Mouse (Mus musculus): ENCODE results near the gene Abtb2. TPM values are rescaled to one million over a fixed set of nuclear protein-coding genes. Genes with fewer than 3 reads are reported as not detected.

Abtb2 gene
- 10 to 100 TPM; 46.7 to 60.9 TPM for polyA plus RNA-seq (2017; shearing (Covaris generic))

GRCm38 (mm10) chr2:103565732-103566422 lies at the start of gene Abtb2:
Gene Abtb2 (plus strand): TSS chr2:103566310.

GRCm38 (mm10) chr2:103760906-103761716 lies 195.0 kb downstream of the Abtb2 start, which contains the start of gene Nat10:
Gene Nat10 (minus strand): TSS chr2:103761270.

Other genes starting within 250 kb of the Abtb2 start
- gene Elf5, start 154.6 kb upstream of the Abtb2 start, polyA plus RNA-seq (2017; shearing (Covaris generic)) = under 1 TPM; 0.48 to 0.58 TPM
- gene Cat, start 81.2 kb upstream of the Abtb2 start, polyA plus RNA-seq (2017; shearing (Covaris generic)) = 100 to 1,000 TPM in 1 of 2 experiments, 10 to 100 TPM in 1; 90.4 to 117 TPM
- gene Nat10, start 195.0 kb downstream of the Abtb2 start, polyA plus RNA-seq (2017; shearing (Covaris generic)) = 10 to 100 TPM; 33.6 to 43.8 TPM
- 100 to 1,000 TPM; 239 to 266 TPM for gene Caprin1, start 231.3 kb downstream of the Abtb2 start, polyA plus RNA-seq (2017; shearing (Covaris generic))

Measured in inflammation-experienced regulatory T-cells (primary cell).